Mouse (Mus musculus): ENCODE results near the gene Smurf2. TPM values are rescaled to one million over a fixed set of nuclear protein-coding genes. Genes with fewer than 3 reads are reported as not detected.

The Smurf2 gene
- 10 to 100 TPM; 56.6 to 61.6 TPM for total RNA-seq (2023)

GRCm38 (mm10) chr11:106920551-106921379 is at the start of gene Smurf2:
Smurf2 (minus strand) TSS chr11:106920715.

GRCm38 (mm10) chr11:106788775-106789459 is 131.6 kb downstream of the Smurf2 start, which contains the start of the genes Ddx5 and Cep95:
Ddx5 (minus strand) TSS chr11:106789185.
Cep95 (plus strand) TSS chr11:106789252.

GRCm38 (mm10) chr11:106779388-106780088 is 141.0 kb downstream of the Smurf2 start, which contains the start of gene Polg2:
Polg2 (minus strand) TSS chr11:106779537.

Other genes starting within 250 kb of the Smurf2 start
- 100 to 1,000 TPM; 158 to 163 TPM for gene Pecam1, start 170.1 kb downstream of the Smurf2 start, total RNA-seq (2023)
- 1 to 10 TPM; 7.3 to 8.7 TPM for gene Milr1, start 169.5 kb downstream of the Smurf2 start, total RNA-seq (2023)
- 10 to 100 TPM; 41.4 to 43.5 TPM for gene Polg2, start 141.2 kb downstream of the Smurf2 start, total RNA-seq (2023)
- 1,000 to 10,000 TPM; 2,745 to 2,752 TPM for gene Ddx5, start 131.5 kb downstream of the Smurf2 start, total RNA-seq (2023)
- 10 to 100 TPM; 38.1 to 40.7 TPM for gene Cep95, start 131.5 kb downstream of the Smurf2 start, total RNA-seq (2023)
- 10 to 100 TPM; 15.9 to 26.5 TPM for gene Kpna2, start 78.8 kb upstream of the Smurf2 start, total RNA-seq (2023)
- gene 1810010H24Rik, start 105.0 kb upstream of the Smurf2 start, total RNA-seq (2023), result under 1 TPM in 1 of 2 experiments, not detected in 1; 0.53 TPM
- gene Bptf, start 211.4 kb upstream of the Smurf2 start, total RNA-seq (2023), result 100 to 1,000 TPM; 156 TPM